Mouse (Mus musculus): Measurements from ENCODE around the gene Elp5. TPM values are rescaled to one million over a fixed set of nuclear protein-coding genes. Genes with fewer than 3 reads are reported as not detected.
A peak's percentile ranks its signal among the peaks of the same experiment; 100 is the strongest.

Gene Elp5
- polyA plus RNA-seq, 2 experiments, result 101 to 122 TPM

GRCm38 (mm10) chr11:70021264-70022132 lies 39.2 kb upstream of the Elp5 start:
- 2% methylated on average over 40 of the region's 40 CpGs for WGBS
- Histone ChIP-seq H3K27me3 (ENCODE audit: control insufficient read depth, insufficient read depth, low read length) (no peaks in the 10 kb centered on the region), H3K4me2 (replicated peaks; ENCODE audit: low read depth, low read length, severe bottlenecking) (peak overlapping the region; percentile 89), H3K4me1 (ENCODE audit: control insufficient read depth, insufficient read depth, low read length) (peaks cover 56% of the 10 kb centered on the region), H3K36me3 (ENCODE audit: control insufficient read depth, insufficient read depth, low read length) (no peaks in the 10 kb centered on the region), H3K27ac (replicated peaks; ENCODE audit: low read depth, low read length) (peak overlapping the region; percentile 63), H3K4me3 (replicated peaks; ENCODE audit: low read length) (peak overlapping the region; percentile 79), H3K9ac (ENCODE audit: low read depth, low read length, severe bottlenecking) (0 out of 2 replicates have a peak overlapping the region, but pooled peaks have one; percentile 21), H3K9me3 (ENCODE audit: control insufficient read depth, low read length) (no peaks in the 10 kb centered on the region)
- ATAC-seq (ENCODE audit: low FRiP score, low read depth) (peak; percentile 72), DNase-seq (ENCODE audit: low spot score) (peak; percentile 99)
- TF ChIP-seq POLR2A (IDR thresholded peaks at IDR 0.05; ENCODE audit: borderline replicate concordance, extremely low read depth, insufficient read depth, insufficient read length), result no peak

GRCm38 (mm10) chr11:70020731-70021263 lies 38.5 kb upstream of the Elp5 start:
- peak; percentile 89 for DNase-seq (ENCODE audit: low spot score)
- peaks cover 49% of the 10 kb centered on the region for H3K4me1 ChIP-seq (ENCODE audit: control insufficient read depth, insufficient read depth, low read length)
- H3K4me3 ChIP-seq (replicated peaks; ENCODE audit: low read length), result peak overlapping the region; percentile 79
- no peaks in the 10 kb centered on the region for H3K27me3 ChIP-seq (ENCODE audit: control insufficient read depth, insufficient read depth, low read length)
- TF ChIP-seq POLR2A (IDR thresholded peaks at IDR 0.05; ENCODE audit: borderline replicate concordance, extremely low read depth, insufficient read depth, insufficient read length), result no peak
- H3K9me3 ChIP-seq (ENCODE audit: control insufficient read depth, low read length), result no peaks in the 10 kb centered on the region
- peak overlapping the region; percentile 63 for H3K27ac ChIP-seq (replicated peaks; ENCODE audit: low read depth, low read length)
- H3K9ac ChIP-seq (ENCODE audit: low read depth, low read length, severe bottlenecking), result 0 out of 2 replicates have a peak overlapping the region, but pooled peaks have one; percentile 21
- ATAC-seq (ENCODE audit: low FRiP score, low read depth), result peak; percentile 60
- H3K4me2 ChIP-seq (replicated peaks; ENCODE audit: low read depth, low read length, severe bottlenecking), result peak overlapping the region; percentile 89
- 0% methylated on average over 8 of the region's 8 CpGs for WGBS
- no peaks in the 10 kb centered on the region for H3K36me3 ChIP-seq (ENCODE audit: control insufficient read depth, insufficient read depth, low read length)

- H3K9ac ChIP-seq (ENCODE audit: low read depth, low read length, severe bottlenecking), result peak overlapping the region; percentile 21; the same call in 1 of the 2 replicates
- peak overlapping the region; percentile 53 for H3K27ac ChIP-seq (replicated peaks; ENCODE audit: low read depth, low read length)
- 5% methylated on average over 7 of the region's 8 CpGs for WGBS
- H3K4me3 ChIP-seq (replicated peaks; ENCODE audit: low read length), result peak overlapping the region; percentile 79
- ATAC-seq (ENCODE audit: low FRiP score, low read depth) (no peak), DNase-seq (ENCODE audit: low spot score) (no peak)
- peaks cover 47% of the 10 kb centered on the region for H3K4me1 ChIP-seq (ENCODE audit: control insufficient read depth, insufficient read depth, low read length)
- no peaks in the 10 kb centered on the region for H3K27me3 ChIP-seq (ENCODE audit: control insufficient read depth, insufficient read depth, low read length)
- peak overlapping the region; percentile 89 for H3K4me2 ChIP-seq (replicated peaks; ENCODE audit: low read depth, low read length, severe bottlenecking)
- no peaks in the 10 kb centered on the region for H3K36me3 ChIP-seq (ENCODE audit: control insufficient read depth, insufficient read depth, low read length)
- no peak for TF ChIP-seq POLR2A (IDR thresholded peaks at IDR 0.05; ENCODE audit: borderline replicate concordance, extremely low read depth, insufficient read depth, insufficient read length)
- H3K9me3 ChIP-seq (ENCODE audit: control insufficient read depth, low read length), result no peaks in the 10 kb centered on the region
Observed at GRCm38 (mm10) chr11:70020022-70020631, 37.8 kb upstream of the Elp5 start.

- no peaks in the 10 kb centered on the region for H3K9me3 ChIP-seq (ENCODE audit: control insufficient read depth, low read length)
- H3K9ac ChIP-seq (ENCODE audit: low read depth, low read length, severe bottlenecking), result peak overlapping the region; percentile 88
- TF ChIP-seq POLR2A (IDR thresholded peaks at IDR 0.05; ENCODE audit: borderline replicate concordance, extremely low read depth, insufficient read depth, insufficient read length), result no peak
- 50% methylated on average over 1 of the region's 2 CpGs for WGBS
- DNase-seq (ENCODE audit: low spot score) (no peak), ATAC-seq (ENCODE audit: low FRiP score, low read depth) (no peak)
- H3K4me3 ChIP-seq (replicated peaks; ENCODE audit: low read length), result peak overlapping the region; percentile 79
- peak overlapping the region; percentile 89 for H3K4me2 ChIP-seq (replicated peaks; ENCODE audit: low read depth, low read length, severe bottlenecking)
- H3K27ac ChIP-seq (replicated peaks; ENCODE audit: low read depth, low read length), result peak overlapping the region; percentile 53
- H3K4me1 ChIP-seq (ENCODE audit: control insufficient read depth, insufficient read depth, low read length), result peaks cover 51% of the 10 kb centered on the region
- H3K27me3 ChIP-seq (ENCODE audit: control insufficient read depth, insufficient read depth, low read length), result no peaks in the 10 kb centered on the region
- H3K36me3 ChIP-seq (ENCODE audit: control insufficient read depth, insufficient read depth, low read length), result no peaks in the 10 kb centered on the region
Observed at GRCm38 (mm10) chr11:70019495-70020021, 37.2 kb upstream of the Elp5 start.
